Mouse (Mus musculus): ENCODE results near the gene Nanp. TPM values are rescaled to one million over a fixed set of nuclear protein-coding genes. Genes with fewer than 3 reads are reported as not detected.
A peak's percentile ranks its signal among the peaks of the same experiment; 100 is the strongest.

The Nanp gene
- 41.2 and 43.0 TPM in 2 replicates for polyA plus RNA-seq (2014; fragmentation: Nextera tagmentation; extraction: Ambion mirVana)

GRCm38 (mm10) chr2:151039232-151039695 is at the start of gene Nanp, which contains the start of gene Ninl:
Gene Nanp, minus strand, starts transcription at chr2:151039398.
Gene Ninl, minus strand, starts transcription at chr2:151039382.
- H3K27ac ChIP-seq = peak within 1 kb of the TSS; percentile 76
- no peaks in the 10 kb centered on the region for H3K36me3 ChIP-seq (replicated peaks; ENCODE audit: control insufficient read depth, insufficient read depth)
- ATAC-seq (ENCODE audit: low FRiP score) (peak; percentile 94), DNase-seq (ENCODE audit: low spot score) (peak; percentile 95)
- H3K27me3 ChIP-seq (ENCODE audit: control insufficient read depth, insufficient read depth, low read length) = no peaks in the 10 kb centered on the region
- peak within 1 kb of the TSS; percentile 89 for H3K4me2 ChIP-seq (replicated peaks)
- H3K9ac ChIP-seq = peak within 1 kb of the TSS; percentile 97
- H3K4me1 ChIP-seq (replicated peaks; ENCODE audit: control insufficient read depth, insufficient read depth, low read length) = peaks cover 19% of the 10 kb centered on the region
- no peaks in the 10 kb centered on the region for H3K9me3 ChIP-seq (ENCODE audit: control insufficient read depth, low read length)
- 0% methylated on average over 32 of the region's 34 CpGs for WGBS
- peak within 1 kb of the TSS; percentile 88 for H3K4me3 ChIP-seq (replicated peaks; ENCODE audit: low read length)

- Histone ChIP-seq H3K4me3 (replicated peaks; ENCODE audit: low read length) (no peak overlapping the region), H3K9me3 (ENCODE audit: control insufficient read depth, low read length) (no peaks in the 10 kb centered on the region), H3K36me3 (replicated peaks; ENCODE audit: control insufficient read depth, insufficient read depth) (no peaks in the 10 kb centered on the region), H3K9ac (no peak overlapping the region), H3K27me3 (ENCODE audit: control insufficient read depth, insufficient read depth, low read length) (no peaks in the 10 kb centered on the region), H3K27ac (no peak overlapping the region), H3K4me1 (replicated peaks; ENCODE audit: control insufficient read depth, insufficient read depth, low read length) (no peaks in the 10 kb centered on the region), H3K4me2 (replicated peaks) (no peak overlapping the region)
- DNase-seq (ENCODE audit: low spot score) (no peak), ATAC-seq (ENCODE audit: low FRiP score) (no peak)
- 86% methylated on average over 1 of the region's 1 CpGs for WGBS
These were observed 17.4 kb upstream of the Nanp start for GRCm38 (mm10) chr2:151056637-151057036.

- H3K36me3 ChIP-seq (replicated peaks; ENCODE audit: control insufficient read depth, insufficient read depth) = no peaks in the 10 kb centered on the region
- H3K9ac ChIP-seq = no peak overlapping the region
- H3K9me3 ChIP-seq (ENCODE audit: control insufficient read depth, low read length) = no peaks in the 10 kb centered on the region
- ATAC-seq (ENCODE audit: low FRiP score) (no peak), DNase-seq (ENCODE audit: low spot score) (no peak)
- H3K4me1 ChIP-seq (replicated peaks; ENCODE audit: control insufficient read depth, insufficient read depth, low read length) = peaks cover 19% of the 10 kb centered on the region
- 86% methylated on average over 1 of the region's 1 CpGs for WGBS
- H3K4me3 ChIP-seq (replicated peaks; ENCODE audit: low read length) = no peak overlapping the region
- H3K4me2 ChIP-seq (replicated peaks) = peak overlapping the region; percentile 89; the same call in 1 of the 2 replicates
- H3K27me3 ChIP-seq (ENCODE audit: control insufficient read depth, insufficient read depth, low read length) = no peaks in the 10 kb centered on the region
- H3K27ac ChIP-seq = no peak overlapping the region
These were observed 1.2 kb upstream of the Nanp start for GRCm38 (mm10) chr2:151040411-151040810.

- H3K27me3 ChIP-seq (ENCODE audit: control insufficient read depth, insufficient read depth, low read length) = no peaks in the 10 kb centered on the region
- H3K27ac ChIP-seq = peak overlapping the region; percentile 76
- H3K36me3 ChIP-seq (replicated peaks; ENCODE audit: control insufficient read depth, insufficient read depth) = no peaks in the 10 kb centered on the region
- H3K4me3 ChIP-seq (replicated peaks; ENCODE audit: low read length) = peak overlapping the region; percentile 88
- whole genome bisulfite sequencing = 47% methylated on average over 8 of the region's 8 CpGs
- H3K4me1 ChIP-seq (replicated peaks; ENCODE audit: control insufficient read depth, insufficient read depth, low read length) = peaks cover 19% of the 10 kb centered on the region
- no peak for ATAC-seq (ENCODE audit: low FRiP score)
- H3K9me3 ChIP-seq (ENCODE audit: control insufficient read depth, low read length) = no peaks in the 10 kb centered on the region
- H3K9ac ChIP-seq = peak overlapping the region; percentile 97
- DNase-seq (ENCODE audit: low spot score) = peak; percentile 39
- H3K4me2 ChIP-seq (replicated peaks) = peak overlapping the region; percentile 89
These were observed 528 bp upstream of the Nanp start for GRCm38 (mm10) chr2:151039726-151040125.

GRCm38 (mm10) chr2:151038811-151039222 is 381 bp downstream of the Nanp start:
- Histone ChIP-seq H3K27ac (peak overlapping the region; percentile 74), H3K4me1 (replicated peaks; ENCODE audit: control insufficient read depth, insufficient read depth, low read length) (peaks cover 19% of the 10 kb centered on the region), H3K9me3 (ENCODE audit: control insufficient read depth, low read length) (no peaks in the 10 kb centered on the region), H3K27me3 (ENCODE audit: control insufficient read depth, insufficient read depth, low read length) (no peaks in the 10 kb centered on the region), H3K4me2 (replicated peaks) (peak overlapping the region; percentile 89), H3K36me3 (replicated peaks; ENCODE audit: control insufficient read depth, insufficient read depth) (no peaks in the 10 kb centered on the region), H3K4me3 (replicated peaks; ENCODE audit: low read length) (peak overlapping the region; percentile 88), H3K9ac (peak overlapping the region; percentile 97)
- ATAC-seq (ENCODE audit: low FRiP score) (peak; percentile 82), DNase-seq (ENCODE audit: low spot score) (peak; percentile 35)
- WGBS = 0% methylated on average over 27 of the region's 30 CpGs

GRCm38 (mm10) chr2:151037876-151038552 is 1.2 kb downstream of the Nanp start:
- Histone ChIP-seq H3K9me3 (ENCODE audit: control insufficient read depth, low read length) (no peaks in the 10 kb centered on the region), H3K4me3 (replicated peaks; ENCODE audit: low read length) (peak overlapping the region; percentile 88), H3K36me3 (replicated peaks; ENCODE audit: control insufficient read depth, insufficient read depth) (no peaks in the 10 kb centered on the region), H3K27me3 (ENCODE audit: control insufficient read depth, insufficient read depth, low read length) (no peaks in the 10 kb centered on the region), H3K4me1 (replicated peaks; ENCODE audit: control insufficient read depth, insufficient read depth, low read length) (peaks cover 19% of the 10 kb centered on the region), H3K27ac (no peak overlapping the region), H3K4me2 (replicated peaks) (peak overlapping the region; percentile 89), H3K9ac (peak overlapping the region; percentile 97)
- DNase-seq (ENCODE audit: low spot score) = no peak
- ATAC-seq (ENCODE audit: low FRiP score) = no peak
- 66% methylated on average over 18 of the region's 18 CpGs for WGBS

GRCm38 (mm10) chr2:151037292-151037691 is 1.9 kb downstream of the Nanp start:
- Histone ChIP-seq H3K9ac (no peak overlapping the region), H3K9me3 (ENCODE audit: control insufficient read depth, low read length) (no peaks in the 10 kb centered on the region), H3K27me3 (ENCODE audit: control insufficient read depth, insufficient read depth, low read length) (no peaks in the 10 kb centered on the region), H3K4me1 (replicated peaks; ENCODE audit: control insufficient read depth, insufficient read depth, low read length) (peaks cover 19% of the 10 kb centered on the region), H3K4me3 (replicated peaks; ENCODE audit: low read length) (no peak overlapping the region), H3K27ac (no peak overlapping the region), H3K36me3 (replicated peaks; ENCODE audit: control insufficient read depth, insufficient read depth) (no peaks in the 10 kb centered on the region), H3K4me2 (replicated peaks) (no peak overlapping the region)
- DNase-seq (ENCODE audit: low spot score) (no peak), ATAC-seq (ENCODE audit: low FRiP score) (no peak)
- WGBS = 98% methylated on average over 1 of the region's 1 CpGs

GRCm38 (mm10) chr2:151036721-151037120 is 2.5 kb downstream of the Nanp start:
- Histone ChIP-seq H3K4me1 (replicated peaks; ENCODE audit: control insufficient read depth, insufficient read depth, low read length) (peaks cover 19% of the 10 kb centered on the region), H3K4me3 (replicated peaks; ENCODE audit: low read length) (no peak overlapping the region), H3K36me3 (replicated peaks; ENCODE audit: control insufficient read depth, insufficient read depth) (no peaks in the 10 kb centered on the region), H3K27ac (no peak overlapping the region), H3K27me3 (ENCODE audit: control insufficient read depth, insufficient read depth, low read length) (no peaks in the 10 kb centered on the region), H3K9me3 (ENCODE audit: control insufficient read depth, low read length) (no peaks in the 10 kb centered on the region), H3K4me2 (replicated peaks) (no peak overlapping the region), H3K9ac (no peak overlapping the region)
- WGBS = 98% methylated on average over 2 of the region's 2 CpGs
- no peak for DNase-seq (ENCODE audit: low spot score)
- ATAC-seq (ENCODE audit: low FRiP score) = no peak

- no peaks in the 10 kb centered on the region for H3K36me3 ChIP-seq (replicated peaks; ENCODE audit: control insufficient read depth, insufficient read depth)
- ATAC-seq (ENCODE audit: low FRiP score) = no peak
- H3K4me3 ChIP-seq (replicated peaks; ENCODE audit: low read length) = no peak overlapping the region
- peaks cover 12% of the 10 kb centered on the region for H3K4me1 ChIP-seq (replicated peaks; ENCODE audit: control insufficient read depth, insufficient read depth, low read length)
- no peak for DNase-seq (ENCODE audit: low spot score)
- no peak overlapping the region for H3K27ac ChIP-seq
- H3K27me3 ChIP-seq (ENCODE audit: control insufficient read depth, insufficient read depth, low read length) = no peaks in the 10 kb centered on the region
- no peaks in the 10 kb centered on the region for H3K9me3 ChIP-seq (ENCODE audit: control insufficient read depth, low read length)
- H3K9ac ChIP-seq = no peak overlapping the region
- no peak overlapping the region for H3K4me2 ChIP-seq (replicated peaks)
- 100% methylated on average over 3 of the region's 3 CpGs for whole genome bisulfite sequencing
These were observed 4.8 kb downstream of the Nanp start for GRCm38 (mm10) chr2:151034435-151034834.

All from hindbrain, embryonic 14.5 days (tissue).